Mouse (Mus musculus): Measurements from ENCODE around the gene Gm20388.

DNA sequence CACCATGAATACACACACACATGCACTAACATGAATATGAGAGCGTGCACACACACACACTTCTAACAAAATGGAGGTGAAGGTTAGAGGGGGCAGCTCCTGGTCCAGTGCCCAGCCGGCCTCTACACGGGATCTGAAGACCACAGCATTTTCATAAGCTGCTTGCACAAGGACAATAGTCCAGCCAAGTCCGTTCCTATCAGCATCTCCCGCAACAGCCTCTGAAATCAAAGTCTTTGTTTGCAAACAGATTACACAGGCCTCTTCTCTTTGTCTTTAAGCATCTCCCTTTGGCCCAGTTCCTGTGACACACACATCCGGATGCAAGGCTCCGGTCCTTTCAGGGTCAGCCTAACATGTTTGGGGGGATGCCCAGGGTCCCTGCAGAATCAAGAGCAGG lies 1958.3 kb downstream of the Gm20388 start:
- TF ChIP-seq CTCF (IDR thresholded peaks at IDR 0.05; ENCODE audit: extremely low read depth, insufficient read depth, low read length), result no peak
- no peak for TF ChIP-seq POLR2A (IDR thresholded peaks at IDR 0.05; ENCODE audit: extremely low read depth, insufficient read depth, low read length)

All from cortical plate, adult 2 months (tissue).